Mouse (Mus musculus) liver, embryonic 14.5 days (tissue): ENCODE data around the gene Magoh.

Experiments used
- CTCF ChIP-seq: IDR thresholded peaks from 2 replicates; pipeline ENCODE4 v1.5.1; 2016; ENCODE audit warnings: antibody characterized with exemption, low read depth, control low read depth
- EP300 ChIP-seq: IDR thresholded peaks from 2 replicates; pipeline ENCODE4 v1.6.1; 2016; ENCODE audit warnings: antibody characterized with exemption, low read depth

DNA sequence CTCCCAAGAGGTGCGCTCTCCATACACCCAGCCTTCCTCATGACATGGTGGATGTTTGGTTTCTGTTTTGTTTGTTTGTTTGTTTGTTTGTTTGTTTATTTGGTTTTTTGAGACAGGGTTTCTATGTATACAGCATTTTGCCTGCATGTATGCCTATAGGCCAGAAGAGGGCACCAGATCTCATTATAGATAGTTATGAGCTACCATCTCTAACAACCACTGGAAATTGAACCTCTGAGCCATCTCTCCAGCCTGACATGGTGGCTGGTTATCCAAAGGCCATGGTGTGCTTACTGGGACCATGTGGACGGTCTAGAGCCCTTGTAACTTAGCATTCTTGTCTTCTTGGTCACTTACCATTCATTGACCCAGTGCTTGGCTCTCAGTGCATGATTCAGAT lies 13.1 kb downstream of the Magoh start:
- TF ChIP-seq CTCF: peak; percentile 66
- TF ChIP-seq EP300: no peak
